In the genomic region with DNA sequence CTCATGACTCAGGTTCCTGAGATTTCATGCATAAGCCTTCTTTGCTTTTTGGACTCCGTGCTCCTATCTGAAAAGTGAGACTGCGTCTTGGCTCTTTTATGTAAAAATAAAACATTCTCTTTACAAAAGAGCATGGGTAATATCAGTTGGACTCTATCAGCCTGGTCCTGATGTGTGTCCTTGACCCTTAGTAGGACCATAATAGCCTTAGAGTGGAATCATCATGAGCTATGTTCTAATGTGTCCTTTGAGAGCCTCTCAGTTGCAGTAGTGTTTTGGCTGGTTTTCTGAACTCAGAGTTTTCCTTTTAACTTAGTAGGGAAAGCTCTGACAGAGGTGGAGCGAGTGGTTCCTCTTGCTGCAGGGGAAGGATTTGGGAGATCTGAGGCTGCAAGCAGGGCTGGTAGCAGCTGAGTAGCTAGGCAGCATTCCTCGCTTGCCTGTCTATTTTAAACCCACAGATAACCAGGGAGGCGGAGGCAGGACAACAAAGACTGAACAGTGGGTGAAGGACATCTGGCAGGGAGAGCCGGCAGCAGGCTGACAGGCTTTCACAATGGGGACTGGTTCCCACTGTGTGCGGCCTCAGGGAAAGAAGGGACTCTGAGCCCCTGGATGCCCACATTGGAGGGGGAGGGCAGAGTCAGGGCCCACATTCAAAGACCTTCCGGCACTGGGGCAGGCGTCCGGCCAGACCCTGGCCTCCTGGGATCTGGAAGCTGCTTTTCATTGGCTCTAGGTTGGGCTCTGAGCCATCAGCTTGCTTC, we compare ENCODE assay signal across 8 mouse cellular contexts. TPM values are rescaled to one million over a fixed set of nuclear protein-coding genes. Genes with fewer than 3 reads are reported as not detected.
A peak's percentile ranks its signal among the peaks of the same experiment; 100 is the strongest.
DNase-seq lines count a peak whose midpoint lies in the region; ATAC-seq and TF ChIP-seq lines count a peak whose summit lies in the region.

No protein-coding gene starts in this region.

- 0 out of 2 replicates have a peak, but pooled peaks cover 4% of the 10 kb centered on the region for H3K4me1 ChIP-seq in kidney, postnatal 0 days (replicated peaks; ENCODE audit: insufficient read depth, low read length)
- H3K4me1 ChIP-seq in kidney, adult 2 months (ENCODE audit: control insufficient read depth, insufficient read depth, low read length): no peaks in the 10 kb centered on the region
- peaks cover 15% of the 10 kb centered on the region for H3K4me1 ChIP-seq in liver, embryonic 16.5 days (ENCODE audit: control insufficient read depth, low read depth, low read length)
- H3K4me1 ChIP-seq in stomach, embryonic 14.5 days (ENCODE audit: control insufficient read depth, insufficient read depth, low read length): peaks cover 4% of the 10 kb centered on the region; the same call in 1 of the 2 replicates

- no peak overlapping the region for H3K4me3 ChIP-seq in kidney, postnatal 0 days (replicated peaks; ENCODE audit: low read depth, low read length)
- no peak overlapping the region for H3K4me3 ChIP-seq in kidney, adult 2 months (ENCODE audit: insufficient read depth, low read depth, low read length)
- H3K4me3 ChIP-seq in layer of hippocampus, adult 2 months: no peak overlapping the region
- no peak overlapping the region for H3K4me3 ChIP-seq in liver, embryonic 16.5 days (ENCODE audit: low read depth, low read length)
- H3K4me3 ChIP-seq in stomach, embryonic 14.5 days (ENCODE audit: low read depth, low read length): no peak overlapping the region

- TF ChIP-seq CTCF in kidney, postnatal 0 days (IDR thresholded peaks at IDR 0.05; ENCODE audit: low read depth): no peak
- TF ChIP-seq CTCF in kidney, adult 2 months (conservative IDR thresholded peaks at IDR 0.05; ENCODE audit: insufficient read depth, insufficient read length, low read depth, low read length): no peak
- TF ChIP-seq CTCF in layer of hippocampus, adult 2 months (conservative IDR thresholded peaks at IDR 0.05): no peak

- DNase-seq in kidney, postnatal 0 days (ENCODE audit: low spot score): no peak
- DNase-seq in kidney, adult 2 months: no peak
- DNase-seq in embryo, embryonic 10 days (ENCODE audit: low spot score): peak; percentile 78
- peak; percentile 67 for DNase-seq in heart, adult 8-10 months (ENCODE audit: low spot score)
- peak; percentile 87 to 91 for DNase-seq in layer of hippocampus, adult 2 months (ENCODE audit: low spot score in 2 of 2)
- no peak for DNase-seq in B cell, adult 2 months

- ATAC-seq in kidney, postnatal 0 days (replicated peaks; ENCODE audit: low FRiP score, low read depth): no peak
- peak; percentile 54 for ATAC-seq in liver, embryonic 16.5 days (ENCODE audit: low read depth)
- ATAC-seq in stomach, embryonic 14.5 days (ENCODE audit: insufficient number of reproducible peaks, insufficient read depth, low FRiP score, low read depth): peak; percentile 60

- no peaks in the 10 kb centered on the region for H3K36me3 ChIP-seq in kidney, postnatal 0 days (ENCODE audit: insufficient read depth, low read length)
- H3K36me3 ChIP-seq in kidney, adult 2 months (ENCODE audit: control insufficient read depth, insufficient read depth, low read length): no peaks in the 10 kb centered on the region
- H3K36me3 ChIP-seq in liver, embryonic 16.5 days (ENCODE audit: control insufficient read depth, insufficient read depth): no peaks in the 10 kb centered on the region
- H3K36me3 ChIP-seq in stomach, embryonic 14.5 days (ENCODE audit: control insufficient read depth, insufficient read depth, low read length): no peaks in the 10 kb centered on the region

- H3K9me3 ChIP-seq in kidney, postnatal 0 days (replicated peaks; ENCODE audit: low read length): no peaks in the 10 kb centered on the region
- H3K9me3 ChIP-seq in liver, embryonic 16.5 days (replicated peaks; ENCODE audit: control insufficient read depth, low read length): no peaks in the 10 kb centered on the region
- H3K9me3 ChIP-seq in stomach, embryonic 14.5 days (ENCODE audit: control insufficient read depth, low read depth, low read length): no peaks in the 10 kb centered on the region

- 0 out of 2 replicates have a peak overlapping the region, but pooled peaks have one; percentile 34 for H3K27ac ChIP-seq in kidney, postnatal 0 days
- no peak overlapping the region for H3K27ac ChIP-seq in kidney, adult 2 months (ENCODE audit: insufficient read depth, low read depth, low read length)
- H3K27ac ChIP-seq in layer of hippocampus, adult 2 months: peak overlapping the region; percentile 83
- H3K27ac ChIP-seq in liver, embryonic 16.5 days (ENCODE audit: low read length): no peak overlapping the region
- H3K27ac ChIP-seq in stomach, embryonic 14.5 days (ENCODE audit: low read length): peak overlapping the region; percentile 63

- no peak overlapping the region for H3K4me2 ChIP-seq in kidney, postnatal 0 days (ENCODE audit: low read length)
- H3K4me2 ChIP-seq in liver, embryonic 16.5 days (ENCODE audit: low read depth, low read length): no peak overlapping the region
- H3K4me2 ChIP-seq in stomach, embryonic 14.5 days (replicated peaks; ENCODE audit: low read depth, low read length): no peak overlapping the region

- TF ChIP-seq POLR2A in kidney, adult 2 months (IDR thresholded peaks at IDR 0.05; ENCODE audit: low read depth, low read length): no peak

- H3K9ac ChIP-seq in kidney, postnatal 0 days (ENCODE audit: low read depth, low read length): 0 out of 2 replicates have a peak overlapping the region, but pooled peaks have one; percentile 5
- H3K9ac ChIP-seq in liver, embryonic 16.5 days (ENCODE audit: low read depth, low read length): no peak overlapping the region
- H3K9ac ChIP-seq in stomach, embryonic 14.5 days (replicated peaks; ENCODE audit: low read depth, low read length): no peak overlapping the region

- 71% methylated on average over 10 of the region's 10 CpGs for WGBS in kidney, postnatal 0 days
- WGBS in kidney, adult 2 months: 74% methylated on average over 10 of the region's 10 CpGs
- WGBS in liver, embryonic 16.5 days (ENCODE audit: insufficient replicate concordance): 51% methylated on average over 10 of the region's 10 CpGs
- WGBS in stomach, embryonic 14.5 days: 60% methylated on average over 10 of the region's 10 CpGs

- no peaks in the 10 kb centered on the region for H3K27me3 ChIP-seq in kidney, postnatal 0 days (ENCODE audit: insufficient read depth, low read length)
- no peaks in the 10 kb centered on the region for H3K27me3 ChIP-seq in kidney, adult 2 months (replicated peaks; ENCODE audit: control insufficient read depth, insufficient read depth, low read length)
- no peaks in the 10 kb centered on the region for H3K27me3 ChIP-seq in liver, embryonic 16.5 days (ENCODE audit: control insufficient read depth, insufficient read depth, low read depth, low read length)
- no peaks in the 10 kb centered on the region for H3K27me3 ChIP-seq in stomach, embryonic 14.5 days (ENCODE audit: control insufficient read depth, insufficient read depth, low read length)

RNA-seq across cellular contexts. Expression of a gene that starts 11.3 kb away (rescaled TPM):
- 30.7 and 31.7 TPM in 2 replicates for polyA plus RNA-seq in kidney, postnatal 0 days (2015; fragmentation: Nextera tagmentation; extraction: Ambion mirVana)
- polyA plus RNA-seq in kidney, adult 2 months (2012; rRNA removed): 22.6 and 24.1 TPM in 2 replicates
- total RNA-seq in heart, adult 8-10 months (2022): 10 to 100 TPM; 13.7 to 24.0 (median 16.5) TPM
- total RNA-seq in layer of hippocampus, adult 2 months (2021): 10 to 100 TPM; 36.8 to 42.2 TPM
- polyA plus RNA-seq in liver, embryonic 16.5 days (2015; fragmentation: Nextera tagmentation; extraction: Ambion mirVana): 14.3 and 16.3 TPM in 2 replicates
- 29.3 and 31.5 TPM in 2 replicates for polyA plus RNA-seq in stomach, embryonic 14.5 days (2014; fragmentation: Nextera tagmentation; extraction: Ambion mirVana)

RNA-seq across cellular contexts. Expression of a gene that starts 52.2 kb away (rescaled TPM):
- 3.3 TPM in 2 replicates for polyA plus RNA-seq in kidney, postnatal 0 days (2015; fragmentation: Nextera tagmentation; extraction: Ambion mirVana)
- 8.1 and 8.5 TPM in 2 replicates for polyA plus RNA-seq in kidney, adult 2 months (2012; rRNA removed)
- 10 to 100 TPM in 3 of 4 experiments, 1 to 10 TPM in 1; 9.5 to 11.9 (median 11.1) TPM for total RNA-seq in heart, adult 8-10 months (2022)
- 10 to 100 TPM; 27.0 to 31.7 TPM for total RNA-seq in layer of hippocampus, adult 2 months (2021)
- 6.4 and 6.7 TPM in 2 replicates for polyA plus RNA-seq in liver, embryonic 16.5 days (2015; fragmentation: Nextera tagmentation; extraction: Ambion mirVana)
- 1.7 and 2.1 TPM in 2 replicates for polyA plus RNA-seq in stomach, embryonic 14.5 days (2014; fragmentation: Nextera tagmentation; extraction: Ambion mirVana)

Comparison
In these comparisons a context has a peak if more than half of its experiments do, and no peak if none do; other contexts are left out.
1. H3K27ac ChIP-seq: peak in kidney, postnatal 0 days (single experiment), layer of hippocampus, adult 2 months (single experiment) and stomach, embryonic 14.5 days (single experiment); none in kidney, adult 2 months (single experiment) and liver, embryonic 16.5 days (single experiment).
2. DNase-seq: peak in embryo, embryonic 10 days (single experiment), heart, adult 8-10 months (single experiment) and layer of hippocampus, adult 2 months (2 of 2); none in kidney, postnatal 0 days (single experiment), kidney, adult 2 months (single experiment) and B cell, adult 2 months (0 of 2).